8 mouse cellular contexts compared by ENCODE assay signal in genomic region chr17:12203414-12203897, GRCm38 (mm10).
DNase-seq lines count a peak whose midpoint lies in the region; ATAC-seq and TF ChIP-seq lines count a peak whose summit lies in the region.

No protein-coding gene starts in this region.

- no peaks in the 10 kb centered on the region for H3K79me2 ChIP-seq in heart, adult 2 months (replicated peaks; ENCODE audit: control insufficient read depth, insufficient read depth, low read length)

- ATAC-seq in heart, embryonic 14.5 days (ENCODE audit: insufficient number of reproducible peaks, insufficient read depth, low FRiP score, low read depth) = peak; percentile 30; the same call in 1 of the 2 replicates

- H3K4me1 ChIP-seq in heart, adult 2 months (ENCODE audit: control insufficient read depth, insufficient read depth, low read length) = no peaks in the 10 kb centered on the region; the same call in 1 of the 2 replicates
- H3K4me1 ChIP-seq in heart, embryonic 14.5 days (ENCODE audit: control insufficient read depth in 2 of 2, insufficient read depth in 2 of 2, low read length in 2 of 2) = peaks cover 22 to 31% of the 10 kb centered on the region in 2 experiments
- peaks cover 29% of the 10 kb centered on the region for H3K4me1 ChIP-seq in midbrain, embryonic 10.5 days

- TF ChIP-seq CTCF in heart, adult 2 months (IDR thresholded peaks at IDR 0.05) = 0 out of 2 replicates have a peak, but pooled peaks have one; percentile 12

- 63% methylated on average over 15 of the region's 15 CpGs for WGBS in heart, adult 2 months
- WGBS in heart, embryonic 14.5 days = 43% methylated on average over 15 of the region's 15 CpGs
- WGBS in midbrain, embryonic 10.5 days = 81% methylated on average over 15 of the region's 15 CpGs

- intact Hi-C loops in heart, adult 2 months (cut with DNase I) = no loop called here

- H3K9me3 ChIP-seq in heart, embryonic 14.5 days (ENCODE audit: control insufficient read depth, low read length) = no peaks in the 10 kb centered on the region
- no peaks in the 10 kb centered on the region for H3K9me3 ChIP-seq in midbrain, embryonic 10.5 days (replicated peaks)

- TF ChIP-seq POLR2A in heart, adult 2 months (IDR thresholded peaks at IDR 0.05; ENCODE audit: insufficient read depth, low read depth, low read length) = no peak

- TF ChIP-seq EP300 in heart, adult 2 months (IDR thresholded peaks at IDR 0.05; ENCODE audit: insufficient read depth, low read depth, low read length) = no peak

- peak overlapping the region; percentile 35 for H3K4me2 ChIP-seq in heart, embryonic 14.5 days (ENCODE audit: low read length)

- H3K9ac ChIP-seq in heart, adult 2 months (ENCODE audit: low read depth, low read length) = no peak overlapping the region
- 0 out of 2 replicates have a peak overlapping the region, but pooled peaks have one; percentile 27 for H3K9ac ChIP-seq in heart, embryonic 14.5 days (ENCODE audit: low read length)

- H3K4me3 ChIP-seq in heart, adult 2 months = no peak overlapping the region
- H3K4me3 ChIP-seq in heart, embryonic 14.5 days (ENCODE audit: control insufficient read depth in 1 of 2, insufficient read depth in 1 of 2, low read depth in 1 of 2, low read length in 2 of 2) = no peak overlapping the region
- no peak overlapping the region for H3K4me3 ChIP-seq in midbrain, embryonic 10.5 days

- no peaks in the 10 kb centered on the region for H3K36me3 ChIP-seq in heart, adult 2 months (ENCODE audit: control insufficient read depth, insufficient read depth, low read length)
- no peaks in the 10 kb centered on the region for H3K36me3 ChIP-seq in heart, embryonic 14.5 days (ENCODE audit: control insufficient read depth, insufficient read depth, low read length)
- H3K36me3 ChIP-seq in midbrain, embryonic 10.5 days = peaks cover 25% of the 10 kb centered on the region

- H3K27me3 ChIP-seq in heart, adult 2 months (ENCODE audit: control insufficient read depth, insufficient read depth, low read length) = no peaks in the 10 kb centered on the region
- no peaks in the 10 kb centered on the region for H3K27me3 ChIP-seq in heart, embryonic 14.5 days (ENCODE audit: control insufficient read depth, insufficient read depth, low read length)
- no peaks in the 10 kb centered on the region for H3K27me3 ChIP-seq in midbrain, embryonic 10.5 days (ENCODE audit: low read depth, poor library complexity, severe bottlenecking)

- peak in 1 of 2 experiments; percentile 34 for DNase-seq in heart, adult 2 months
- no peak for DNase-seq in heart, adult 8-10 months (ENCODE audit: low spot score)
- peak; percentile 55 to 65 for DNase-seq in cerebellum, adult 18-20 months
- no peak for DNase-seq in midbrain, embryonic 10.5 days (ENCODE audit: low spot score)
- DNase-seq in thymus, postnatal 10 days (ENCODE audit: low spot score in 2 of 2) = no peak
- DNase-seq in urinary bladder, postnatal 14 days (ENCODE audit: low spot score) = no peak
- DNase-seq in thymus, postnatal 4 days = no peak

- H3K27ac ChIP-seq in heart, adult 2 months = no peak overlapping the region
- 0 out of 4 replicates have a peak overlapping the region, but pooled peaks of 1 of the 2 experiments have one; percentile 24 for H3K27ac ChIP-seq in heart, embryonic 14.5 days (replicated peaks in 1 of 2; ENCODE audit: control insufficient read depth in 1 of 2, insufficient read depth in 1 of 2, low read depth in 2 of 2, low read length in 2 of 2)
- peak overlapping the region; percentile 42; the same call in 1 of the 2 replicates for H3K27ac ChIP-seq in midbrain, embryonic 10.5 days (replicated peaks)

Comparison
In these comparisons a context has a peak if more than half of its experiments do, and no peak if none do; other contexts are left out.
1. DNase-seq: peak in cerebellum, adult 18-20 months (2 of 2); none in heart, adult 8-10 months (single experiment), midbrain, embryonic 10.5 days (single experiment), thymus, postnatal 10 days (0 of 2), urinary bladder, postnatal 14 days (single experiment) and thymus, postnatal 4 days (single experiment).